ENCODE assay signal across 9 mouse cellular contexts in genomic region chr2:166459955-166460354, GRCm38 (mm10).
DNase-seq lines count a peak whose midpoint lies in the region; ATAC-seq and TF ChIP-seq lines count a peak whose summit lies in the region.
"Had no signal": no experiment of that assay in that cellular context is flagged by ENCODE, and none has a peak within 500 bp of the region (broad histone marks: within the 10 kb centered on the region; RNA-seq: fewer than 3 reads in every experiment).

No protein-coding gene starts in this region.

- no peak for TF ChIP-seq CTCF in hindbrain, postnatal 0 days (IDR thresholded peaks at IDR 0.05; ENCODE audit: low read depth)

- 0 out of 2 replicates have a peak overlapping the region, but pooled peaks have one; percentile 41 for H3K27ac ChIP-seq in hindbrain, embryonic 13.5 days
- H3K27ac ChIP-seq in hindbrain, postnatal 0 days: no peak overlapping the region
- peak overlapping the region; percentile 83 for H3K27ac ChIP-seq in embryonic facial prominence, embryonic 12.5 days
- peak overlapping the region; percentile 43 to 82 for H3K27ac ChIP-seq in heart, embryonic 14.5 days (replicated peaks in 1 of 2; ENCODE audit: control insufficient read depth in 1 of 2, insufficient read depth in 1 of 2, low read depth in 2 of 2, low read length in 2 of 2)
- H3K27ac ChIP-seq in neural tube, embryonic 13.5 days (replicated peaks): peak overlapping the region; percentile 49; the same call in 1 of the 2 replicates
- H3K27ac ChIP-seq: liver, embryonic 13.5 days had no signal

- no peaks in the 10 kb centered on the region for H3K9me3 ChIP-seq in hindbrain, embryonic 13.5 days
- no peaks in the 10 kb centered on the region for H3K9me3 ChIP-seq in hindbrain, postnatal 0 days (ENCODE audit: low read length)
- H3K9me3 ChIP-seq in embryonic facial prominence, embryonic 12.5 days: no peaks in the 10 kb centered on the region
- H3K9me3 ChIP-seq in heart, embryonic 14.5 days (ENCODE audit: control insufficient read depth, low read length): no peaks in the 10 kb centered on the region
- H3K9me3 ChIP-seq in neural tube, embryonic 13.5 days: no peaks in the 10 kb centered on the region
- H3K9me3 ChIP-seq: liver, embryonic 13.5 days had no signal

- no peaks in the 10 kb centered on the region for H3K27me3 ChIP-seq in hindbrain, embryonic 13.5 days
- no peaks in the 10 kb centered on the region for H3K27me3 ChIP-seq in hindbrain, postnatal 0 days (ENCODE audit: insufficient read depth, low read length)
- H3K27me3 ChIP-seq in embryonic facial prominence, embryonic 12.5 days: no peaks in the 10 kb centered on the region
- no peaks in the 10 kb centered on the region for H3K27me3 ChIP-seq in heart, embryonic 14.5 days (ENCODE audit: control insufficient read depth, insufficient read depth, low read length)
- H3K27me3 ChIP-seq in neural tube, embryonic 13.5 days: no peaks in the 10 kb centered on the region
- H3K27me3 ChIP-seq: liver, embryonic 13.5 days had no signal

- 59% methylated on average over 9 of the region's 9 CpGs for WGBS in hindbrain, embryonic 13.5 days
- 66% methylated on average over 9 of the region's 9 CpGs for WGBS in hindbrain, postnatal 0 days
- 17% methylated on average over 9 of the region's 9 CpGs for WGBS in embryonic facial prominence, embryonic 12.5 days
- 6% methylated on average over 9 of the region's 9 CpGs for WGBS in heart, embryonic 14.5 days
- 54% methylated on average over 9 of the region's 9 CpGs for WGBS in neural tube, embryonic 13.5 days

- H3K9ac ChIP-seq in hindbrain, embryonic 13.5 days: no peak overlapping the region
- no peak overlapping the region for H3K9ac ChIP-seq in hindbrain, postnatal 0 days (replicated peaks; ENCODE audit: low read length)
- no peak overlapping the region for H3K9ac ChIP-seq in embryonic facial prominence, embryonic 12.5 days
- no peak overlapping the region for H3K9ac ChIP-seq in heart, embryonic 14.5 days (ENCODE audit: low read length)
- no peak overlapping the region for H3K9ac ChIP-seq in neural tube, embryonic 13.5 days
- H3K9ac ChIP-seq: liver, embryonic 13.5 days had no signal

- ATAC-seq in hindbrain, embryonic 13.5 days (ENCODE audit: low FRiP score): no peak
- no peak for ATAC-seq in hindbrain, postnatal 0 days
- ATAC-seq in embryonic facial prominence, embryonic 12.5 days (ENCODE audit: insufficient number of reproducible peaks, insufficient read depth, low FRiP score, low TSS enrichment): no peak
- ATAC-seq in heart, embryonic 14.5 days (ENCODE audit: insufficient number of reproducible peaks, insufficient read depth, low FRiP score, low read depth): no peak
- ATAC-seq in neural tube, embryonic 13.5 days (ENCODE audit: low read depth): no peak
- ATAC-seq in erythroid progenitor cell, adult 5-6 weeks (replicated peaks; ENCODE audit: low FRiP score, poor library complexity, severe bottlenecking): no peak

- H3K4me1 ChIP-seq in hindbrain, embryonic 13.5 days (replicated peaks): peaks cover 15% of the 10 kb centered on the region
- peaks cover 3% of the 10 kb centered on the region; the same call in 1 of the 2 replicates for H3K4me1 ChIP-seq in hindbrain, postnatal 0 days (ENCODE audit: insufficient read depth, low read length)
- H3K4me1 ChIP-seq in embryonic facial prominence, embryonic 12.5 days: peaks cover 33% of the 10 kb centered on the region
- H3K4me1 ChIP-seq in heart, embryonic 14.5 days (ENCODE audit: control insufficient read depth in 2 of 2, insufficient read depth in 2 of 2, low read length in 2 of 2): peaks cover 22 to 24% of the 10 kb centered on the region in 2 experiments
- peaks cover 18% of the 10 kb centered on the region for H3K4me1 ChIP-seq in neural tube, embryonic 13.5 days (replicated peaks)
- H3K4me1 ChIP-seq: liver, embryonic 13.5 days had no signal

- DNase-seq in hindbrain, postnatal 0 days (ENCODE audit: low spot score): no peak
- no peak for DNase-seq in urinary bladder, postnatal 36 days (ENCODE audit: low spot score in 2 of 2)
- no peak for DNase-seq in layer of hippocampus, adult 9-10 months (ENCODE audit: low spot score)
- DNase-seq: liver, embryonic 13.5 days had no signal

- H3K4me3 ChIP-seq in hindbrain, embryonic 13.5 days: no peak overlapping the region
- H3K4me3 ChIP-seq in hindbrain, postnatal 0 days (ENCODE audit: low read length): no peak overlapping the region
- H3K4me3 ChIP-seq in embryonic facial prominence, embryonic 12.5 days: no peak overlapping the region
- H3K4me3 ChIP-seq in heart, embryonic 14.5 days (ENCODE audit: control insufficient read depth in 1 of 2, insufficient read depth in 1 of 2, low read depth in 1 of 2, low read length in 2 of 2): no peak overlapping the region
- H3K4me3 ChIP-seq in neural tube, embryonic 13.5 days: no peak overlapping the region
- H3K4me3 ChIP-seq: liver, embryonic 13.5 days had no signal

- no peak overlapping the region for H3K4me2 ChIP-seq in hindbrain, embryonic 13.5 days
- H3K4me2 ChIP-seq in hindbrain, postnatal 0 days (ENCODE audit: low read depth, low read length): no peak overlapping the region
- no peak overlapping the region for H3K4me2 ChIP-seq in embryonic facial prominence, embryonic 12.5 days (replicated peaks)
- H3K4me2 ChIP-seq in heart, embryonic 14.5 days (ENCODE audit: low read length): 0 out of 2 replicates have a peak overlapping the region, but pooled peaks have one; percentile 26
- H3K4me2 ChIP-seq in neural tube, embryonic 13.5 days: no peak overlapping the region
- H3K4me2 ChIP-seq: liver, embryonic 13.5 days had no signal

- H3K36me3 ChIP-seq in hindbrain, embryonic 13.5 days: no peaks in the 10 kb centered on the region
- no peaks in the 10 kb centered on the region for H3K36me3 ChIP-seq in hindbrain, postnatal 0 days (ENCODE audit: insufficient read depth, low read length)
- H3K36me3 ChIP-seq in embryonic facial prominence, embryonic 12.5 days: no peaks in the 10 kb centered on the region
- H3K36me3 ChIP-seq in heart, embryonic 14.5 days (ENCODE audit: control insufficient read depth, insufficient read depth, low read length): no peaks in the 10 kb centered on the region
- no peaks in the 10 kb centered on the region for H3K36me3 ChIP-seq in neural tube, embryonic 13.5 days
- H3K36me3 ChIP-seq: liver, embryonic 13.5 days had no signal
